Comparison of ENCODE assay signal across 10 mouse cellular contexts in genomic region chr5:35755131-35755733, GRCm38 (mm10). TPM values are rescaled to one million over a fixed set of nuclear protein-coding genes. Genes with fewer than 3 reads are reported as not detected.
DNase-seq lines count a peak whose midpoint lies in the region; ATAC-seq and TF ChIP-seq lines count a peak whose summit lies in the region.
"Had no signal": no experiment of that assay in that cellular context is flagged by ENCODE, and none has a peak within 500 bp of the region (broad histone marks: within the 10 kb centered on the region; RNA-seq: fewer than 3 reads in every experiment).

No protein-coding gene starts in this region.

- no peak for TF ChIP-seq POLR2A in ES-Bruce4 (IDR thresholded peaks at IDR 0.05; ENCODE audit: insufficient read depth, low read length)

- H3K27ac ChIP-seq in intestine, postnatal 0 days (ENCODE audit: low read depth, low read length) = no peak overlapping the region
- H3K27ac ChIP-seq in intestine, embryonic 15.5 days = no peak overlapping the region
- no peak overlapping the region for H3K27ac ChIP-seq in ES-Bruce4 (ENCODE audit: insufficient read depth, low read length)
- 0 out of 2 replicates have a peak overlapping the region, but pooled peaks have one; percentile 19 for H3K27ac ChIP-seq in brown adipose tissue, adult 24 weeks (replicated peaks; ENCODE audit: low read depth, low read length)
- H3K27ac ChIP-seq: embryonic facial prominence, embryonic 12.5 days; limb, embryonic 13.5 days had no signal

- no peaks in the 10 kb centered on the region; the same call in 1 of the 2 replicates for H3K4me1 ChIP-seq in intestine, postnatal 0 days (replicated peaks; ENCODE audit: control insufficient read depth, insufficient read depth, low read length)
- peaks cover 12% of the 10 kb centered on the region for H3K4me1 ChIP-seq in intestine, embryonic 15.5 days (replicated peaks)
- H3K4me1 ChIP-seq in ES-Bruce4 (ENCODE audit: control insufficient read depth, insufficient read depth, low read length) = peaks cover 2% of the 10 kb centered on the region
- H3K4me1 ChIP-seq in brown adipose tissue, adult 24 weeks (ENCODE audit: control insufficient read depth, insufficient read depth, insufficient read length, low read length) = peaks cover 8% of the 10 kb centered on the region; the same call in 1 of the 2 replicates

- peak; percentile 96 for TF ChIP-seq CTCF in intestine, postnatal 0 days (IDR thresholded peaks at IDR 0.05; ENCODE audit: low read depth)
- peak; percentile 87 for TF ChIP-seq CTCF in ES-Bruce4 (IDR thresholded peaks at IDR 0.05; ENCODE audit: low read depth, low read length)

- no peak overlapping the region for H3K4me3 ChIP-seq in intestine, postnatal 0 days (ENCODE audit: low read depth, low read length)
- H3K4me3 ChIP-seq in intestine, embryonic 15.5 days (replicated peaks) = no peak overlapping the region
- no peak overlapping the region for H3K4me3 ChIP-seq in ES-Bruce4 (ENCODE audit: low read depth, low read length)
- no peak overlapping the region for H3K4me3 ChIP-seq in brown adipose tissue, adult 24 weeks (ENCODE audit: insufficient read depth, low read depth, low read length)
- H3K4me3 ChIP-seq: embryonic facial prominence, embryonic 12.5 days; limb, embryonic 13.5 days had no signal

- H3K36me3 ChIP-seq in intestine, postnatal 0 days (ENCODE audit: control insufficient read depth, insufficient read depth) = no peaks in the 10 kb centered on the region
- H3K36me3 ChIP-seq in intestine, embryonic 15.5 days = no peaks in the 10 kb centered on the region
- no peaks in the 10 kb centered on the region for H3K36me3 ChIP-seq in ES-Bruce4 (ENCODE audit: control insufficient read depth, insufficient read depth, low read length, poor library complexity, severe bottlenecking)
- H3K36me3 ChIP-seq: embryonic facial prominence, embryonic 12.5 days; limb, embryonic 13.5 days had no signal

- no peak for TF ChIP-seq EP300 in ES-Bruce4 (IDR thresholded peaks at IDR 0.05; ENCODE audit: insufficient read depth, low read depth, low read length)

- H3K9me3 ChIP-seq in intestine, postnatal 0 days (ENCODE audit: control insufficient read depth) = no peaks in the 10 kb centered on the region
- no peaks in the 10 kb centered on the region for H3K9me3 ChIP-seq in intestine, embryonic 15.5 days
- H3K9me3 ChIP-seq in ES-Bruce4 (replicated peaks; ENCODE audit: control insufficient read depth, insufficient read depth, low read length, poor library complexity, severe bottlenecking) = no peaks in the 10 kb centered on the region
- H3K9me3 ChIP-seq: embryonic facial prominence, embryonic 12.5 days; limb, embryonic 13.5 days had no signal

- DNase-seq in forelimb bud, embryonic 11.5 days (ENCODE audit: low read depth, low spot score) = peak; percentile 48
- DNase-seq in left cerebral cortex, adult 11 months (ENCODE audit: low spot score) = peak; percentile 55
- DNase-seq in natural killer cell, adult 2 months (ENCODE audit: low spot score in 2 of 2) = peak; percentile 29 to 35
- DNase-seq in thymus, postnatal 4 days = peak; percentile 66

- H3K27me3 ChIP-seq in intestine, postnatal 0 days (replicated peaks; ENCODE audit: control insufficient read depth, insufficient read depth, low read length) = peaks cover 22% of the 10 kb centered on the region
- H3K27me3 ChIP-seq in intestine, embryonic 15.5 days (replicated peaks) = peaks cover 38% of the 10 kb centered on the region
- H3K27me3 ChIP-seq in ES-Bruce4 (ENCODE audit: control insufficient read depth, insufficient read depth, low read length, poor library complexity, severe bottlenecking) = no peaks in the 10 kb centered on the region

- no peak overlapping the region for H3K4me2 ChIP-seq in intestine, postnatal 0 days (replicated peaks; ENCODE audit: low read depth)
- no peak overlapping the region for H3K4me2 ChIP-seq in intestine, embryonic 15.5 days (replicated peaks)
- H3K4me2 ChIP-seq: embryonic facial prominence, embryonic 12.5 days; limb, embryonic 13.5 days had no signal

- WGBS in intestine, postnatal 0 days = 26% methylated on average over 5 of the region's 5 CpGs
- 26% methylated on average over 5 of the region's 5 CpGs for WGBS in intestine, embryonic 15.5 days

- ATAC-seq in intestine, postnatal 0 days = no peak
- no peak for ATAC-seq in intestine, embryonic 15.5 days

- no peak overlapping the region for H3K9ac ChIP-seq in intestine, postnatal 0 days (ENCODE audit: low read depth, low read length)
- H3K9ac ChIP-seq in intestine, embryonic 15.5 days = no peak overlapping the region
- no peak overlapping the region for H3K9ac ChIP-seq in ES-Bruce4 (ENCODE audit: low read depth, poor library complexity, severe bottlenecking)
- H3K9ac ChIP-seq: embryonic facial prominence, embryonic 12.5 days; limb, embryonic 13.5 days had no signal

RNA-seq across cellular contexts. Expression of gene Ablim2, which starts 2.4 kb away (rescaled TPM):
- polyA plus RNA-seq in intestine, postnatal 0 days (2015; fragmentation: Nextera tagmentation; extraction: Ambion mirVana) = 1.9 and 2.0 TPM in 2 replicates
- 3.7 and 4.1 TPM in 2 replicates for polyA plus RNA-seq in intestine, embryonic 15.5 days (2015; fragmentation: Nextera tagmentation; extraction: Ambion mirVana)
- polyA plus RNA-seq in ES-Bruce4 (2011; ENCODE audit: insufficient read depth, insufficient read length, low read depth, missing spikeins) = 3.8 and 6.1 TPM in 2 replicates
- 4.6 and 7.5 TPM in 2 replicates for polyA plus RNA-seq in brown adipose tissue, adult 24 weeks (2012; ENCODE audit: insufficient read depth, insufficient read length, missing spikeins)

RNA-seq across cellular contexts. Expression of gene Sh3tc1, which starts 15.4 kb away (rescaled TPM):
- 18.3 and 18.7 TPM in 2 replicates for polyA plus RNA-seq in intestine, postnatal 0 days (2015; fragmentation: Nextera tagmentation; extraction: Ambion mirVana)
- polyA plus RNA-seq in intestine, embryonic 15.5 days (2015; fragmentation: Nextera tagmentation; extraction: Ambion mirVana) = 16.0 and 17.8 TPM in 2 replicates
- 3.6 and 5.1 TPM in 2 replicates for polyA plus RNA-seq in ES-Bruce4 (2011; ENCODE audit: insufficient read depth, insufficient read length, low read depth, missing spikeins)
- 16.6 and 17.9 TPM in 2 replicates for polyA plus RNA-seq in brown adipose tissue, adult 24 weeks (2012; ENCODE audit: insufficient read depth, insufficient read length, missing spikeins)
